Mouse (Mus musculus): ENCODE data around the gene Fastkd3.
"Not testable (repeated sequence)": the region's sequence is repeated elsewhere in the genome, so short reads cannot be mapped to it uniquely, and the experiment has no call there.

Gene Fastkd3

DNA sequence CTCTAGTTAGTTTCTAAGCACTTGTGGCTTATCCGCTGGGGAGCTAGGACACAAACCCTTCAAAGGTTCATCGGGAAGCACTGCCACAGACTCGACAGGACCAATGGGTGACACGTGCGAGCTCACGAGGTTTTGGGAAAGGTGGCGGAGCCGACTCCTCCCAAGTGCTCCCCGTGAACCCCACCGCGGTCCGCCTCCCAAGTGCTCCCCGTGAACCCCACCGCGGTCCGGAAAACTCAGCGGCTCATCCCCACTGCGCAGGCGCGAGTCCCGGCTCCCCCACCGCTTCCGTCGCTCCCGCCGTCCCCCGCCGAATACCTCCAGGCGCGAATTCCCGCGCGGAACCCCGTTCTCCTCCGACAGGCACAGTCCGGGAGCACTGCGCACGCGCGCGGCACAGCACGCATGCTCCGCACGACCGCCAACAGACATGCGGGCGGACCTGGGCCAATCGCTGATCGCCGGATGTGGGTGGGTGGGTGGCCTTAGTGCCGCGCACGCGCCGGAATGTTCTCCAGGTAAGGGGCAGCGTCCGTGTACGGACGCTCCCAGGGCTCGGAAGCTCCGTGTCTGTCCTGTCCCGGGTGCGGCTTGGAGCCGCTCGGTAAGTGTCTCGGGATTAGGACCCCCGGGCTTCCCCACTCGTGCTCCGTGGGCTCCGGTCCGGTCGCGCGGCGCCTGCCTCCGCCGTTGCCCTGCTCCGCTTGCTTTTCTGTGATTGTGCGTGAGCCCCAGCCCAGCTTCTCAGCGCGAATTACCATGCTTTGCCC is at the start of gene Fastkd3, which contains the start of gene Mtrr:
Fastkd3 (plus strand) TSS at position 488 of the 770 bp plus-strand sequence.
Mtrr (minus strand) TSS at position 403 of the 770 bp plus-strand sequence.
- peak; percentile 97 for DNase-seq (ENCODE audit: low spot score)

DNA sequence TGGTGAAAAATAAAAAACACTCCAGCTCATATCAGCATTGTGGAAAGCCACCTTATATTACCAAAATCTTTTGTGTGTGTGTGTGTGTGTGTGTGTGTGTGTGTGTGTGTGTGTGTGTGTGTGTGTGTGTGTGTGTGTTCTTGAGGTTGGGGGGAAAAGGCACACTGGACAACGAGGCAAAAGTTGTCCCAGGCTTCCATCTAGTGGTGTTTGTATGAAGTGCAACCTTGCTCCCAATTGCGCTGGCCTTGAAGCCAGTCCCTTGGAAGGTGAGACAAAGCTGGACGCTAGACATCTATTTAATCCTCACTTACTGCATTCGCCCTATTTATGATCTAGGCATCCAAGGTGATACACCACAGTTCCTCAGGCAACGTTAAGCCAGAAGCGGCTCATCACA is 28.6 kb upstream of the Fastkd3 start:
- DNase-seq (ENCODE audit: low spot score) = not testable (repeated sequence)

DNA sequence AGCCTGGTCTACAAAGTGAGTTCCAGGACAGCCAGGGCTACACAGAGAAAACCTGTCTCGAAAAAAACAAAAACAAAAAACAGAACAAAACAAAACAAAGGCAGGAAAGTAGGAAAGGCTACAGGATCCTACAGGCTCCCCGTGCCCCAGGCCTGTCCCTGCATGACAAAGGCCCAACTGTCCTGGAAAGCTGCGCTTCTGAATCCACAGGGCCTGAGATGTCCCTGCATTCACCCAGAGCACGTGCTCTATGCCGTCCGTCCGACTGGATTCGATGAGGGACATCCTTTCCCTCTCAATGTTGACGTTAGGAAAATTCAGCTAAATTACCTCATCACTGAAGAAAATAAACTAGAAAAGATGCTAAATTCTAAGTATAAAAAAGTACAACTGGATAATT is 13.9 kb upstream of the Fastkd3 start:
- no peak for DNase-seq (ENCODE audit: low spot score)

DNA sequence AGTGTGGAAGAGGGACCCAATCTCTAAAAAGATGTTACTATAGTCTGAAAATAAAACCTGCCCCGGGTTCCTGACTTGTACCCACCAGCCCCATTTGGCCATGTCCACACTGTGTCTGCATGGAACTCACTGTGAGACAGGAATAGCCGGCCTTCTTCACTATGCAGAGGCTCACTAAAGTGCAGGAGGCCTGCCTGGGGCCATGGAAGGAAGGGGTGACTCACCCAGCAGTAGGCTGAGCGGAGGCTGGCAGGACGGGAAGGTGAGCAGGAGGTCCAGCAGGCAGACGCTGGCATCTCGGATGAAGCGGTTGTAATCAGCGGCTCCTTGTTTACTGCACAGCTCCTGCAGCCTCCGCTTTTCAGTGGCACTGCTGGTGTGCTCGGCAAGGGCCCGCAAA is 13.5 kb upstream of the Fastkd3 start:
- no peak for DNase-seq (ENCODE audit: low spot score)

DNA sequence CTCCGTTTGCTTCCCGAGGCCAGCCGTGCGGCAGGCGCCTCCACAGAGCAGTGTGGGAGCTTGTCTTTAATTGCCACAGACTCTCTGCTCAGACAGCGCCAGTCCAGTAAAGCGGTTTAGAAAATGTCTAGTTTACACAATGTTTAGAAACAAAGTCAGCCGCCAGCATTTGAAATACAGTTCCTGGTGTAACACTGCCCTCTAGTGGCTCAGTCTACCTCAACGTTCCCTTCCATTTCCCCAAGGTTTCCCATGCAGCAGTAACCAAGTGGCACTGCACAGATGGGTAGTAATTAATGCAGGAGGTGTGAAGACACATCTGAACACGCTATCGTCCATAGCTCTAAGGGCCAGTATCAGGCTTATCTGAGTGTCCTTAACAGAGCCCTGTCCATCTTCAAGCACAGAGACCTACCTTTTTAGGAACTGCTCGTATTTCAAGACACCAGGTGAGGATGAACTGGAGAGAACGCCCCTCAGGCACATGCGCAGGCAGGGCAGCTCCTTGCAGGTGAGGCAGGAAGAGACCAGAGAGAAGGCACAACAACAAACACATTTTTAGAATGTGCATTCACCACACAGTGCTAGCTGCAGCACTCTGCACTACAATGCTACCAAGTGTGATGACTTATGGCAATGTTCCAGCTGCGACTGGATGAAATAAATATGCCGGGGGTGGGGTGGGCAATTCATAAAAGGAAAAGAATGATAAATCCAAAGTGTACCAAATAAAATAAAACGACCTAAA is 12.3 kb upstream of the Fastkd3 start:
- peak; percentile 44 for DNase-seq (ENCODE audit: low spot score)

DNA sequence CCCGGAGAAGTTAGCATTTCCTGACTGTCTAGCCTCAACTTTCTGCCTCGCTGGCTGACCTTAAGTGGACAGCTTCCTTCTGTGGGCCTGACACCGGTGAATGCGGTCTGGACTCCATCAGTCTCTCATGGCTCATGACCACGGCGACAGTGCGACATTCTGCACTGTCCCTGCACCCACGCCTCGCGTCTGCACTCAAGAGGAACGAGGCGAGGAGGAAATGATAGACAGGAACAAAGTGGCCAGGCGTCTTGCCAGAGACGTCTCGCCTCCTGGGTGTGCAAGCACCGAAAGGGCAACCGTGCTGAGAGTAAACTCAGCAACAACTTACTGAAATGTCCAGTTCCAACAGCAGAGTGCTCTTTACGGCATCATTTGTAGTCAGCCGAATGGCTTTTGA is 9.8 kb upstream of the Fastkd3 start:
- no peak for DNase-seq (ENCODE audit: low spot score)

DNA sequence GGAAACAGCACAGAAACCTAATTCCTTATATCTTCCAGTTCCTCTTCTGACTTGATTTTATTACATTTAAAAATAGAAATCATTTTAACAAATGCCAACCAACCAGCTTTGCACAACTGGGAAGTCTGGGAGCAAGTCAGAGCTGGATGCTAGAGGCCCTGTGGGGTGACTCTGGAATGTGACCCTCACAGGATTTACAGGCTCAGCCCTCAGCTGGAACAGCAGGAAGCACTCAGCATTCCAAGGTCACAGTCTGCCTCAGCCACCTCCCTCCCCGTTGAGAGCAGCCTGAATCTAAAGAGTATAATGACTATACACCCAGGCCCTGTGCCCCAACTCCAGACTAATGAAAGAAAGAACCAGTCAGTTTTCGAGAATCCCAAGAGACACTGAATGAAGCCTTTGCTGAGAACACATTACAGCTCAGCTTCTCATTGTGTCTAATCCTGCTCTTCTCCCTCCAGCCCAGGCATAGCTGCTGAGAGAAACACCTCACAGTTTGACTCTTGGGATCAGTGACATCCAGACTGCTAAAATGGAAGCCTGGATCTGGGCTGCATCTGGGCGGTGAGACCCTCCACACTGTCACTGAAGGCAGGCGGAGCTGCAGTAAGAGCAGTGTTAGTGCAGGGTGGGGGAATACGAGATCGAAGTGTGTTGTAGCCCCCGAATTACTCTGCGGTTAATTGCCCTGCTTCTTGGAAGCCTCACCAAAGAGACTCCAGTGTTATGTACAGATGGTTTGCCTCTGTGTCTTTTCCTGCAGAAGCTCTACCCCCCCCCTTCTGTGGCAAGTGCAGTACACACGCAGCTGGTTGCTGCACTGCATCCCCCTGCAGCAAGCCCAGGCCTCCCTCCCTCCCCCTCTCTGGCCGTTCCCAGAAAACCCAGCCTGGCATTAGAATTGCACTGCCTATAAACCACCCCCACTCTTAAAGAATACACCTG is 8.8 kb upstream of the Fastkd3 start:
- peak; percentile 38 for DNase-seq (ENCODE audit: low spot score)

DNA sequence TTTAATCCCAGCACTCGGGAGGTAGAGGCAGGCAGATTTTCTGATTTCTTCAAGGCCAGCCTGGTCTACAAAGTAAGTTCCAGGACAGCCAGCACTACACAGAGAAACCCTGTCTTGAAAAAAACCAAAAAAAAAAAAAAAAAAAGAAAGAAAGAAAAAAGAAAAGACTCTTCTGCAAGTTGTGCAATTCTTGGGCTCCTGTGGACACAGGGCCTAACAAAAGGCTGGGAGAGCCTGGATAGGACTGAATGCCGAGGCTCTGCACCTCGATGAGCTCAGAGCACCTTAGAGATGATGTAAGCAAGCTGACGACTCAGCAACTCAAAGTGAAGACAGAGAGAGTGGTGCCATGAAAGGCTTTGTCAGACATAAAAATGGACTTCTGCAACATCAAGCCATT is 7.6 kb upstream of the Fastkd3 start:
- DNase-seq (ENCODE audit: low spot score) = no peak

DNA sequence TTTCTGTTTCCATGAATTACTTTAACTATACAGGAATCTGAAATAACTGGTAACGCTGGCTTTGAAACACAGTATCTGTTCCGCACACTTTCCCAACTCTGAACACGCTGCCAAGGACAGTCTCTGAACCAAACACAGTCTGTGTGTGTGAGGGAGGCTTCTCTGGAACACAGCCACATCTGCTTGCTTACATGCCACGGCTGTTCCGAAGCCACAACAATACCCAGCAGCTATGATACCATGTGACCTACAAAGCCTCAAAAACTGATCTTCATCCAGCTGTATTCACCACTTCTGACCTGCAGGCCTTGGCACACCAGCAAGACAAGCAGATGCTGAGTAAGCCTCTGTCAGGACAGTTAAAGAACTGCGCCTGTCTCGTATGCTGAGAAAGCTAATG is 4.1 kb upstream of the Fastkd3 start:
- DNase-seq (ENCODE audit: low spot score) = peak; percentile 91

DNA sequence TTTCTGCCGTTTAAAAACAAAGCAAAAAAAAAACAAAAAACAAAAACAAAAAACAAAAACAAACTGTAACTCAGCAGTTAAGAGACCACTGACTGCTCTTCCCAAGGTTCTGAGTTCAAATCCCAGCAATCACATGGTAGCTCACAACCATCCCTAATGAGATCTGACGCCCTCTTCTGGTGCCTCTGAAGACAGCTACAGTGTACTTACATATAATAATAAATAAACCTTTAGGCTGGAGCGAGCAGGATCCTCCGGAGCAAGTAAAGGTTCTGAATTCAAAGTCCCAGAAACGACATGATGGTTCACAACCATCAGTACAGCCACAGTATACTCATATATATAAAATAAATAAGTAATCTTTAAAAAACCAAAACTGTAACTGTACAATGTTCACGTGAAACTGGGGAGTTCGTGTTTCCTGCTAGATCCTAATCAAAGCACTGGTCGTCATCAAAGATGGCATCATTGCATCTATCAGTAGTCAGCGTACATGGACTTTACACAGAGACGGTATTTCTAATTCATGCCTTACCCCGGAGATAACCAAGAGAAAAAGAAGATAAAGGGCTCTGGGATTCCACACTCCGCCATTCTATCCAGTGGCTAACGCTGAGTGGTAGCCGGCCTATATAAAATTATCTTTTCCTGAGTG is 821 bp upstream of the Fastkd3 start:
- no peak for DNase-seq (ENCODE audit: low spot score)

DNA sequence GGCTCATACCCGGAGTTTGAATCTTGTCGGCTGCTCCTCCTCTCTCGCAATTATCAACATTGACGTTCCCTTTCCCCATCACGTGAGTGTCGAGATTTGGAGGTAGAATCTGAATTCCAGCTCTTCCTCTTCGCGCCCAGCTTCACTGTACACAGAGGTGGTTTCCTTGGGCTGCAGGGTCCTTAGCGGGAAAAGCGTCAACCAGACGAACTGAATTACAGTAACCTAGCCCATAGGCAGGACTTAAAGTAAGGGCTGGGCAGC is 415 bp downstream of the Fastkd3 start:
- no peak for DNase-seq (ENCODE audit: low spot score)

DNA sequence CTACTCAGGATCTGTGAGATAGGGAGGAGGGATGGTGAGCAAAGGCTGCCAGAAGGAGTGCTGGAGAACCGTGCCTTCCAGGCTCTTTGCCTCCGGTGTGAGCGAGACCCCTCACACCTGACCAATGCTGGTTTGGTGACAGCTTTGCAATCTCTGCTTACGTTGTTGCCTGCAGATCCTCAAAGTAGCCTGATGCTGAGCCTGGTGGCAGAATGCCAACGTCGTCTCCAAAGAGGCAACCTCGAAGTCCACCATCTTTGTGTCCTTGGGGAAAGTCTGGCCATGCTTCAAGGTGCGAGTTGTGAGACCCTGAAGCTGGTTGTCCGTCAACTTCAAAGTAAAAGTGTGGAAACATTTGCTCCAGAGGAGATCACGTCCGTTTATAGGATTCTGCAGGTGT is 1.9 kb downstream of the Fastkd3 start:
- DNase-seq (ENCODE audit: low spot score) = no peak

DNA sequence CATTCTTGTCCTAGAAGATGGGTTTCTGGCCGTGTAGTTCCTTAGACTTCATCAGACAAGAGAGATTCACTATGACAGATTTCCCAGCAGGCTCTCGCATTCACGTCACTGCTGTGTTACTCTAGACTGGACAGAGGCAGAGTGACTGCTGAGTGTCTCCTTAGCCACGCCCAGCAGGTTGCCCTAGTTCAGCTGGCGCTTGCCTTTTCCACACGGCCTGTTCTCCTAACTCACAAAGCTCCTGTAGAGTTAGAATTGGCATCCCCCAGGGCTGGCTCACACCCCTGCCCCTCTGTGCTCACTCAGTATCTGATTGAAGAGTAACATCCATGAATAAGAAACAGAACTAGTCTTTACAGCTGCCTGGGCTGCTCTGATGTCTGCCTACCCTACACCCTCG is 3.4 kb downstream of the Fastkd3 start:
- no peak for DNase-seq (ENCODE audit: low spot score)

DNA sequence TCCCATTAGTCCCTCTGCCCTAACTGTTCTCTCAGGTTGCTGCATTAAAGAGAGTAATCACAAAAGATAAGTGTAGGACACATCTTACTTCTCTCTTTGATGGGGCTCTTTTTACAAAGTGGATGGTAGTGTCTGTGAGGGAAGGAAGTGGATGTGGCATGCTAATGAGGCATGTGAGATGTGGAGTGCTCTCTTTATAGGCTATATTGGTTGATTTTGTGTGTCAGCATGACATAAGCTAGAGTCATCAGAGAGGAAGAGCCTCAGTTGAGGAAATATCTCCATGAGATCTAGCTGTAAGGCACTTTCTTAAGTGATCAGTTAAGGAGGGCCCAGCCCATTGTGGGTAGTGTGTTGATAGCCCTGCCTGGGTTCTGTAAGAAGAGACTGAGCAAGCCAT is 6.3 kb downstream of the Fastkd3 start:
- no peak for DNase-seq (ENCODE audit: low spot score)

DNA sequence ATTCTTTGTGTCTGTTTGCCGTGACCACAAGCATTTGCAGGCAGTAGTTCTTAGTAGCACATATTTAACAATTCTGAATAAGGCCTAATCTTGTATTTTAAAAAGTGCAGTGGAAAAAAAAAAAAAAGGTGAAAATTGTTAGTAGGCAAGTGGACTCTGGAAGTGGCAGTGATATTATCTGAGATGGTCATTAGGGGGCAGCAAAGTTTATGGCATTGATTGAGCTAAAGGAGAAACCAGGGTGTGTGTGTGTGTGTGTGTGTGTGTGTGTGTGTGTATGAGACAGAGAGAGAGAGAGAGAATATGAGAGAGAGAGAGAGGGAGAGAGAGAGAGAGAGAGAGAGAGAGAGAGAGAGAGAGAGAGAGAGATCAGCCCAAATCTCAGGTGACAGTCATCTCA is 11.8 kb downstream of the Fastkd3 start:
- DNase-seq (ENCODE audit: low spot score) = no peak

DNA sequence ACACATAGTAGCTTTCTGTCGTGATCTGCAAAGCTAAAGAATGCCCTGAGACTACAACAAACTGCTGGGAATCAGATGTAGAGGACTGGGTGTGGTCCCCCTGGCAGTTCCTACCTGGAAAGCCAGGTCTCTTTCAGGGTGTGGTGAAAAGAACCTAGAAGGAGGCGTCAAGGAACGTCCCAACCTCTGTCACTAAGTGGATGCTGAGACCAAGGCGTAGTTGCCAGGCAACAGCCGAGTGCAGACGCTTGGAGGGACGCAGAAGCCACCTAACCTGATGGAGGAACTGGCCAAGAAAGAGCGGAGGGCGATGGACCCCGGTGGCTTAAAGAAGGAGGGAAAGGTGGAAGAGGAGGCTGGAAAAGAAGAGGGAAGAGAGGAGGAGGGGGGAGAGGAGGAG is 15.2 kb downstream of the Fastkd3 start, which contains the start of gene 1700001L19Rik:
1700001L19Rik (plus strand) TSS at position 223 of the 400 bp plus-strand sequence.
- DNase-seq (ENCODE audit: low spot score) = no peak

DNA sequence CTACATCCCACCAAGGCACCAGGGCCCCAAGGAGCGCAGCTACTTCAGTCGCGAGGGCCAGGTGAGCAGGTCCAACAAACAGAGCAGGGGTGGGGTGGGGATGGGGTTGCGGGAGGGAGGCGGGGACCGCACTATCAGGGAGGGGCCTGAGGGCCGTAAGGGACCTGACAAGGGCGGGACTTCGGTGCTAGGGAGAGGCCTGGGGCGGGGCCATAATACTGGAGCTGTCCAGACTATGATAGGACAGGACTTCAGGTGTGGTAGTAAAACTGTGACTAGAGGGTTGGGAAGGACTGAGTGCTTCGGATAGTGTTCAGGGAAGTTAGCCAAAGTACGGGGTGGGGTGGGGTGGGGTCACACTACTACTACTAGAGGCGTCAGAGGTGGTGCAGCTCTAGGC is 15.6 kb downstream of the Fastkd3 start:
- no peak for DNase-seq (ENCODE audit: low spot score)

DNA sequence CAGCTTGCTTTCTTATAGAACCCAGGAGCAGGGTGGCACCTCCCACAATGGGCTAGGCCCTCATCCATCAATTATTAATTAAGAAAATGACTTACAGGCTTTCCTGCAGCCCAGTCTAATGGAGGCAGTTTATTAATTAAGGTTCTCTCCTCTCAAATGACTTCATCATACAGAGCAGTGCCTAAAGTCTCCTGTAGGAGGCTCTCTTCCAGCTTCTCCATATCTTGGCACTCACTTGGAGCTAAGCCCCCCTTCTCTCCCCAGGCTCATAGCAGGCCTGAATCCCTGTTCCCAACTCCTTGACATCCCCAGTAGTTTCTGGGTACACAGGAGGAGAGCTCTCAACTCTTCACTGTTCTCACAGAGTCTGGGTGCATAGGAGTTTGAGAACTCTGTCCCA is 16.9 kb downstream of the Fastkd3 start:
- DNase-seq (ENCODE audit: low spot score) = no peak

DNA sequence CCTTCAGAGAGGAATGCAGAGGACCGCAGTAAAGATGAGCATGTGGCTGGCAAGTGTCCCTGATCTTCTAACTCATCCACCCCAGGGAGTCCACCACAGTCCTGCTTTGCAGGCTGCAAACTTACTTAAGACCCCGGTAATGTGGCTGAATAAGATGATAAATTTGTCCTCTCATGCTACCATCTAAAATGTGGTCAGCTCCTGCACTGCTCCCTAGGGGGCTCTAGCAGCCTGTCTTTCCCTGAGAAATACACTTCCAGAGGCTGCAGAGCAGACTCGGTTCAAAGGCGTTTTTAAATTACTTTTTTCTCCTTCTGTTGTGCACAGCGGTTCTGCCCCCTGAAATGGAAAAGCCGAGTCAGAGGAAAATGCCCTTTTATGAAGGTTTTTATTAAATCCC is 19.1 kb downstream of the Fastkd3 start:
- no peak for DNase-seq (ENCODE audit: low spot score)

DNA sequence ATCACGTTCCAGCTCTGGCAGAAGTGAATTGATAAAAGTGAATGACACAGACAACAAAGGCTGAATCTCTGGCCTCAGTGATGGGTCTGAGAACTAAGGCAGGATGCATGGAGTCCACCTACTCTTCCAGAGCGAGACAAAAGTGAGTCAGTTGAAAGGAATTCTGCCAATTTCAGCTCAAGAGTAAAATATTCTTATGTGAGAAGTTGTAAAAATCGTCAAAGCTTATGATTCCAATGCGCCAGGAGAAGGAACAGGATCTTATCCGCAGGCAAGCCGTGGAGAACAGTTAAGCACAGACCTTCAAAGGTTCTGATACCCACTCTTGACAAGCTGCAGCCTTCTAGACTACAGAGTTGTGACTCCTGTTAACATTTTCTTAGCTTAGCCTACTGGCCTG is 21.1 kb downstream of the Fastkd3 start:
- DNase-seq (ENCODE audit: low spot score) = peak; percentile 17

DNA sequence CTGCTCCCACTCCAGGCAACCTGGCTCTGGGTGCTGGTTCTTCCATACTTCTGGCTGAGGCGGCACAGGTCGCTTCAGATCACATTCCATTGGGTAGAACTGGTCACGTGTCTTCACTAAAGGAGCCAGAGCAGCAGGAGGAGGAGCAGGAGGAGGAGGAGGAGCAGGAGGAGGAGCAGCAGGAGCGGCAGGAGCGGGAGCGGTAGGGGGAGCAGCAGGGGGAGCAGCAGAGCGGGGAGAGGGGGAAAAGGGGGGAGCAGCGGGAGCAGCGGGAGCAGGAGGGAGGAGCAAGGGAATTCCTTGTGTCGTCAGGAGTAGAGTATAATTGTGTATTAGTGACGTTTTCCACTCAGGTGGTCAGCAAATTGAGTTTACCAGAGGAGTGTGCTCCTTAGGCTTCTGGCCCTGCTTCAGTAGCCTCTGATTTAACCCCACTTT is 23.7 kb downstream of the Fastkd3 start:
- peak; percentile 46 for DNase-seq (ENCODE audit: low spot score)
